Mouse (Mus musculus) G1E (cell line): Measurements from ENCODE around the gene Ptx4. TPM values are rescaled to one million over a fixed set of nuclear protein-coding genes. Genes with fewer than 3 reads are reported as not detected.

Experiments used
- ATAC-seq: 2 replicates; pipeline ENCODE4 v1.8.0; 2016; ENCODE audit warnings: mild to moderate bottlenecking; ENCODE audit not compliant: insufficient number of reproducible peaks, poor library complexity, low FRiP score, severe bottlenecking; ENCODE audit errors: extremely low read depth
- DNase-seq: peaks from one replicate; pipeline ENCODE4 v3.0.0; 2012; ENCODE audit warnings: low spot score
- H3K27me3 ChIP-seq: 2 replicates; pipeline ENCODE4 v1.6.1; 2012; ENCODE audit warnings: mild to moderate bottlenecking, low read length, inconsistent platforms; ENCODE audit not compliant: insufficient read depth
- H3K36me3 ChIP-seq: replicated peaks from 2 replicates; pipeline ENCODE3; 2012; ENCODE audit warnings: mild to moderate bottlenecking, inconsistent platforms
- H3K4me1 ChIP-seq: 2 replicates; pipeline ENCODE4 v1.6.1; 2012; ENCODE audit warnings: low read depth, low read length, inconsistent platforms, mixed read lengths; ENCODE audit not compliant: insufficient read depth
- H3K4me3 ChIP-seq: 2 replicates; pipeline ENCODE4 v1.5.1; 2012; ENCODE audit warnings: low read depth, mild to moderate bottlenecking, inconsistent platforms, low read length, moderate library complexity, mixed read lengths
- H3K9me3 ChIP-seq: replicated peaks from 2 replicates; pipeline ENCODE4 v1.6.1; 2012; ENCODE audit warnings: inconsistent platforms
- CTCF ChIP-seq: IDR thresholded peaks from 2 replicates; pipeline ENCODE4 v1.5.1; 2012; ENCODE audit warnings: low read depth, low read length, inconsistent platforms, mixed read lengths
- GATA1 ChIP-seq: IDR thresholded peaks from 2 replicates; pipeline ENCODE4 v1.6.1; 2012; ENCODE audit warnings: borderline replicate concordance, low read length, inconsistent platforms, mixed read lengths
- GATA2 ChIP-seq: IDR thresholded peaks from 2 replicates; pipeline ENCODE4 v1.6.1; 2012; ENCODE audit warnings: low read depth, low read length, inconsistent platforms, borderline replicate concordance
- POLR2AphosphoS5 ChIP-seq: IDR thresholded peaks from 2 replicates; pipeline ENCODE4 v1.6.1; 2012; ENCODE audit warnings: low read depth, low read length, inconsistent platforms; ENCODE audit not compliant: insufficient replicate concordance
- TAL1 ChIP-seq: conservative IDR thresholded peaks from 2 replicates; pipeline ENCODE4 v1.6.1; 2012; ENCODE audit warnings: low read depth, low read length, inconsistent platforms, mixed read lengths
- polyA plus RNA-seq: library from polyadenylated mRNA; stranded (reverse); fragments of >175 nt; gene quantifications from 2 replicates; pipeline ENCODE4 v1.2.3, GENCODE M21; 2012
- total RNA-seq, 2 experiments: library from RNA; stranded (forward) in 1 of 2; stranded (reverse) in 1 of 2; fragments of 200-1000 nt in 1 of 2; fragments of >200 nt in 1 of 2; fragmentation: Nextera tagmentation in 1 of 2; gene quantifications; 2 replicates each; pipeline ENCODE4 v1.2.3; 2014 to 2017

Gene Ptx4
- total RNA-seq (2014; fragmentation: Nextera tagmentation): not detected in 2 replicates
- 0.33 TPM in 1 of 2 replicates, not detected in the other for total RNA-seq (2017)
- polyA plus RNA-seq: not detected in 2 replicates

DNA sequence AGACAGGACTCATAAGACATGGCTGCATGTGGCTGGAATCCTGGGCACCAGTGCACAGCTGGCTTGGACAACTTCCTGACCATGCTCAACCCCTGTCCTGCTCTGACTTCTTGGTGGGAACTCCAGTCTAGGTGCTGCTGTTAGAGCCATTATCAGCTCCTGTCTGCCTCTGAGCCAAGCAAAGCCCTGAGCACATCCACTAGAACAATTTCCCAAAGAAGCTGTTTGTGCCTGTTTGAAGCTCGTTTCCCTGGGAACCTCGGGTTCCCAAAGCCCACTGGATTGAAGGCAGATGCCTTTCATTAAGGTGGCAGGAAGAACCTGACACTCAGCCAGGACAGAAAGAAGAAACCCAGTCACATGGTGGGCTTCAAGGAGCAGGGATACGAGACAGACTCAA, at the start of gene Ptx4:
Ptx4 (plus strand) TSS at position 355 of the 400 bp plus-strand sequence.
- H3K27me3 ChIP-seq: peaks cover 47% of the 10 kb centered on the region
- TF ChIP-seq GATA1 (no peak), TAL1 (no peak), POLR2AphosphoS5 (no peak), GATA2 (no peak), CTCF (no peak)

GRCm38 (mm10) chr17:25076906-25077305, 43.7 kb upstream of the Ptx4 start:
- H3K9me3 ChIP-seq: no peaks in the 10 kb centered on the region
- H3K27me3 ChIP-seq: no peaks in the 10 kb centered on the region; the same call in 1 of the 2 replicates
- H3K36me3 ChIP-seq: peaks cover 51% of the 10 kb centered on the region
- H3K4me3 ChIP-seq: no peak overlapping the region
- no peaks in the 10 kb centered on the region for H3K4me1 ChIP-seq
- DNase-seq: no peak
- TF ChIP-seq GATA2 (no peak), TAL1 (no peak), POLR2AphosphoS5 (no peak), GATA1 (no peak), CTCF (no peak)
- ATAC-seq: no peak

More for the DNA sequence above, at the start of gene Ptx4:
- Histone ChIP-seq H3K4me3 (no peak within 1 kb of the TSS), H3K4me1 (peaks cover 20% of the 10 kb centered on the region), H3K36me3 (no peaks in the 10 kb centered on the region), H3K9me3 (no peaks in the 10 kb centered on the region)
- ATAC-seq (no peak), DNase-seq (no peak)

GRCm38 (mm10) chr17:25077771-25078372, 42.7 kb upstream of the Ptx4 start:
- TF ChIP-seq CTCF: no peak
- TF ChIP-seq GATA2: no peak
- TF ChIP-seq POLR2AphosphoS5: no peak
- TF ChIP-seq GATA1: no peak
- TF ChIP-seq TAL1: no peak
- Histone ChIP-seq H3K9me3 (no peaks in the 10 kb centered on the region), H3K36me3 (peaks cover 51% of the 10 kb centered on the region), H3K4me3 (no peak overlapping the region), H3K4me1 (no peaks in the 10 kb centered on the region), H3K27me3 (no peaks in the 10 kb centered on the region; the same call in 1 of the 2 replicates)
- ATAC-seq: no peak
- no peak for DNase-seq

DNA sequence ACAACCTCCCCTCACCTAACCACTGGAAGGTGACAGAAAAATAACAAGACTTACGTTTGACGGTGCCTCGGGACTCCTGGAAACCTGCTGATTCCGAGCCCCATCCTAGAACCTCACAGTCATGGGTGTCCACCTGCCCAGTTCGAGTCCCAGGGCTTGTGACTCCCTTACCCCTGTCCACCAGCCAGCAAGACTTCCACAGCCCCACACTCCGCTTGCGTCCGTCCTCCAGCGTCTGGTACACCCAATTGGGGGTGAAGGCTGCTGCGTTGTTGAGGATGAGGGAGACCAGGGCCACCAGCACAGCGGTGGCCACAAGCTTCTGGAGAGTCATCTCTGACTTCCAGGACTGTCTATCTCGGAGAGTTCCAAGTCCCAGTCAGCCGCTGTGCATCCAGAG, 40.4 kb upstream of the Ptx4 start:
- H3K36me3 ChIP-seq: peaks cover 45% of the 10 kb centered on the region
- DNase-seq (no peak), ATAC-seq (no peak)
- no peaks in the 10 kb centered on the region; the same call in 1 of the 2 replicates for H3K4me1 ChIP-seq
- no peak for TF ChIP-seq GATA2
- no peak for TF ChIP-seq GATA1
- TF ChIP-seq CTCF: no peak
- no peak for TF ChIP-seq TAL1
- no peak for TF ChIP-seq POLR2AphosphoS5
- no peak overlapping the region for H3K4me3 ChIP-seq
- H3K27me3 ChIP-seq: no peaks in the 10 kb centered on the region; the same call in 1 of the 2 replicates
- H3K9me3 ChIP-seq: no peaks in the 10 kb centered on the region

- Histone ChIP-seq H3K27me3 (no peaks in the 10 kb centered on the region; the same call in 1 of the 2 replicates), H3K9me3 (no peaks in the 10 kb centered on the region), H3K4me3 (no peak overlapping the region), H3K4me1 (no peaks in the 10 kb centered on the region; the same call in 1 of the 2 replicates), H3K36me3 (peaks cover 45% of the 10 kb centered on the region)
- DNase-seq: no peak
- no peak for ATAC-seq
- no peak for TF ChIP-seq TAL1
- TF ChIP-seq GATA2: no peak
- no peak for TF ChIP-seq POLR2AphosphoS5
- TF ChIP-seq CTCF: no peak
- no peak for TF ChIP-seq GATA1
Measured at GRCm38 (mm10) chr17:25080960-25081381, 39.6 kb upstream of the Ptx4 start.

GRCm38 (mm10) chr17:25082081-25082847, 38.3 kb upstream of the Ptx4 start:
- Histone ChIP-seq H3K4me1 (no peaks in the 10 kb centered on the region; the same call in 1 of the 2 replicates), H3K36me3 (peaks cover 40% of the 10 kb centered on the region), H3K9me3 (no peaks in the 10 kb centered on the region), H3K27me3 (no peaks in the 10 kb centered on the region; the same call in 1 of the 2 replicates), H3K4me3 (no peak overlapping the region)
- TF ChIP-seq TAL1 (no peak), CTCF (no peak), POLR2AphosphoS5 (no peak), GATA2 (no peak), GATA1 (no peak)
- ATAC-seq (no peak), DNase-seq (no peak)
